Mouse (Mus musculus): ENCODE results near the gene 3425401B19Rik. TPM values are rescaled to one million over a fixed set of nuclear protein-coding genes. Genes with fewer than 3 reads are reported as not detected.

Gene 3425401B19Rik
- polyA plus RNA-seq, 1 experiment from 2014 or later = 0.15 TPM

- H3K4me2 ChIP-seq (ENCODE audit: low read depth, low read length) = no peak overlapping the region
- H3K9ac ChIP-seq (ENCODE audit: low read depth, low read length) = no peak overlapping the region
- no peaks in the 10 kb centered on the region for H3K36me3 ChIP-seq (ENCODE audit: control insufficient read depth, insufficient read depth)
- WGBS (ENCODE audit: insufficient replicate concordance) = 55% methylated on average over 8 of the region's 8 CpGs
- no peak for ATAC-seq (ENCODE audit: low read depth)
- no peak overlapping the region for H3K4me3 ChIP-seq (ENCODE audit: low read depth, low read length)
- no peaks in the 10 kb centered on the region for H3K27me3 ChIP-seq (ENCODE audit: control insufficient read depth, insufficient read depth, low read depth, low read length)
- H3K27ac ChIP-seq (ENCODE audit: low read length) = no peak overlapping the region
- H3K9me3 ChIP-seq (replicated peaks; ENCODE audit: control insufficient read depth, low read length) = no peaks in the 10 kb centered on the region
- no peaks in the 10 kb centered on the region for H3K4me1 ChIP-seq (ENCODE audit: control insufficient read depth, low read depth, low read length)
These were observed 22.8 kb upstream of the 3425401B19Rik start for GRCm38 (mm10) chr14:32707938-32708337.

GRCm38 (mm10) chr14:32700972-32701371 is 15.9 kb upstream of the 3425401B19Rik start:
- no peak overlapping the region for H3K4me3 ChIP-seq (ENCODE audit: low read depth, low read length)
- H3K27ac ChIP-seq (ENCODE audit: low read length) = no peak overlapping the region
- H3K27me3 ChIP-seq (ENCODE audit: control insufficient read depth, insufficient read depth, low read depth, low read length) = no peaks in the 10 kb centered on the region
- no peaks in the 10 kb centered on the region for H3K36me3 ChIP-seq (ENCODE audit: control insufficient read depth, insufficient read depth)
- WGBS (ENCODE audit: insufficient replicate concordance) = 26% methylated on average over 8 of the region's 8 CpGs
- H3K9ac ChIP-seq (ENCODE audit: low read depth, low read length) = no peak overlapping the region
- no peaks in the 10 kb centered on the region for H3K4me1 ChIP-seq (ENCODE audit: control insufficient read depth, low read depth, low read length)
- H3K4me2 ChIP-seq (ENCODE audit: low read depth, low read length) = no peak overlapping the region
- no peaks in the 10 kb centered on the region for H3K9me3 ChIP-seq (replicated peaks; ENCODE audit: control insufficient read depth, low read length)
- ATAC-seq (ENCODE audit: low read depth) = no peak

DNA sequence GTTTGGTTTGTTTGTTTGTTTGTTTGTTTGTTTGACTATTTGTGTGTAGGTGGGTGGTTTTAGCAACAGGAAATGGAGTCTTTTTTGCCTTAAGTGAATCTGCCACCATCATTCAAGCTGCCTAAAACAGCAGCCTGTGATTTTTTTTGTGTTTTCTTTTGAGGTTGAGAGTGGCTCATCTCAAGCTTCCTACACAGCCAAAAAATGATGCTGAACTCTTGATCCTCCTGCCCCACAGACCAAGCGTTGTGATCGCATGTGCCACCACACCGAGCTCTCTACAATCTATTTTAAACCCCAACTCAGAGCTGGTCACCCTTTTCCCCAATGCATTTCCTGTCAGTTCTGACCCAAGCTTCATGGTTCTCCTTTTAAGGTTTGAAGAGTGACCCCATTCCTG is 13.5 kb upstream of the 3425401B19Rik start:
- no peaks in the 10 kb centered on the region for H3K27me3 ChIP-seq (ENCODE audit: control insufficient read depth, insufficient read depth, low read depth, low read length)
- H3K27ac ChIP-seq (ENCODE audit: low read length) = no peak overlapping the region
- no peak overlapping the region for H3K4me2 ChIP-seq (ENCODE audit: low read depth, low read length)
- H3K4me3 ChIP-seq (ENCODE audit: low read depth, low read length) = no peak overlapping the region
- WGBS (ENCODE audit: insufficient replicate concordance) = 30% methylated on average over 3 of the region's 3 CpGs
- no peak for ATAC-seq (ENCODE audit: low read depth)
- no peaks in the 10 kb centered on the region for H3K36me3 ChIP-seq (ENCODE audit: control insufficient read depth, insufficient read depth)
- H3K9me3 ChIP-seq (replicated peaks; ENCODE audit: control insufficient read depth, low read length) = no peaks in the 10 kb centered on the region
- no peaks in the 10 kb centered on the region for H3K4me1 ChIP-seq (ENCODE audit: control insufficient read depth, low read depth, low read length)
- H3K9ac ChIP-seq (ENCODE audit: low read depth, low read length) = no peak overlapping the region

DNA sequence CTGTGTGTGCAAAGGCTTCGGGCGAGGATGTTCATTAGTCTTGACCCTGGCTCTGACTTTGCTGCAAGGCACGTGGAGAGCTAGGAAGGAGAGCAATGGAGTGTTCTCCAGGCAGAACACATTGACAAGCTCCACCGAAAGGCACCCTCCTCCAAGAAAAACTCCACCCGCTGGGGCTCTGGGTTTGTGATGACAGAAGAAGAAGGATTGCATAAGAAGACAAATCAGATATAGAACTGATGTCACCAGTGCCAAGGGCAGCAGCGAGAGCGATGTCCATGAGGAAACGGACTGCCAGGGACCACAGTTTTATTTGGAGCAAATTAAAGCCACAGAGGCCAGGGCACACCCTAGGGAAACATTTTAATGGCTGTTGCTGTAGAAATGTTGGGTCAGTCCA is 12.7 kb upstream of the 3425401B19Rik start:
- Histone ChIP-seq H3K36me3 (ENCODE audit: control insufficient read depth, insufficient read depth) (no peaks in the 10 kb centered on the region), H3K9me3 (replicated peaks; ENCODE audit: control insufficient read depth, low read length) (no peaks in the 10 kb centered on the region), H3K4me2 (ENCODE audit: low read depth, low read length) (no peak overlapping the region), H3K4me1 (ENCODE audit: control insufficient read depth, low read depth, low read length) (no peaks in the 10 kb centered on the region), H3K27me3 (ENCODE audit: control insufficient read depth, insufficient read depth, low read depth, low read length) (no peaks in the 10 kb centered on the region), H3K27ac (ENCODE audit: low read length) (no peak overlapping the region), H3K9ac (ENCODE audit: low read depth, low read length) (no peak overlapping the region), H3K4me3 (ENCODE audit: low read depth, low read length) (no peak overlapping the region)
- ATAC-seq (ENCODE audit: low read depth) = no peak
- WGBS (ENCODE audit: insufficient replicate concordance) = 61% methylated on average over 8 of the region's 8 CpGs

- H3K9me3 ChIP-seq (replicated peaks; ENCODE audit: control insufficient read depth, low read length) = no peaks in the 10 kb centered on the region
- H3K9ac ChIP-seq (ENCODE audit: low read depth, low read length) = no peak overlapping the region
- no peak overlapping the region for H3K4me3 ChIP-seq (ENCODE audit: low read depth, low read length)
- ATAC-seq (ENCODE audit: low read depth) = no peak
- no peaks in the 10 kb centered on the region for H3K27me3 ChIP-seq (ENCODE audit: control insufficient read depth, insufficient read depth, low read depth, low read length)
- no peaks in the 10 kb centered on the region for H3K4me1 ChIP-seq (ENCODE audit: control insufficient read depth, low read depth, low read length)
- H3K4me2 ChIP-seq (ENCODE audit: low read depth, low read length) = no peak overlapping the region
- H3K36me3 ChIP-seq (ENCODE audit: control insufficient read depth, insufficient read depth) = no peaks in the 10 kb centered on the region
- 65% methylated on average over 2 of the region's 2 CpGs for WGBS (ENCODE audit: insufficient replicate concordance)
- H3K27ac ChIP-seq (ENCODE audit: low read length) = no peak overlapping the region
These were observed 11.3 kb upstream of the 3425401B19Rik start for GRCm38 (mm10) chr14:32696344-32696743.

DNA sequence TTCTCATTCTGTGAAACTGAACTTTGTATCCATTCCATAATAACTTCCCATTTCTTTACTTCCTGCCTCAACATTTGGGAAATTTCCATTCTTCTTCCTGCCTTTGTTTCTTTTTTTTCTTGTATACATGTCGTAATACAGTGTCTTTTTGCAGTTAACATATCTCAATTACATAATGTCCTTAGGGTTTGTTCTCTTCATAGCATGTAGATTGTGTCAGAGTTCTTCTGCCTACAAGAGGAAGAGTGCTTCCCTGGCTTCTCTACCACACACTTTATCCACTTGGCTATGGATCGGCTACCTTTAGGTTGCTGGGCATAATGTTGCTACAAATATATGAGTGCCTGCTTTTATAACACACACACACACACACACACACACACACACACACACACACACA is 10.8 kb upstream of the 3425401B19Rik start:
- H3K9me3 ChIP-seq (replicated peaks; ENCODE audit: control insufficient read depth, low read length) = no peaks in the 10 kb centered on the region
- no peak overlapping the region for H3K4me3 ChIP-seq (ENCODE audit: low read depth, low read length)
- H3K9ac ChIP-seq (ENCODE audit: low read depth, low read length) = no peak overlapping the region
- no peaks in the 10 kb centered on the region for H3K27me3 ChIP-seq (ENCODE audit: control insufficient read depth, insufficient read depth, low read depth, low read length)
- no peaks in the 10 kb centered on the region for H3K36me3 ChIP-seq (ENCODE audit: control insufficient read depth, insufficient read depth)
- H3K4me1 ChIP-seq (ENCODE audit: control insufficient read depth, low read depth, low read length) = no peaks in the 10 kb centered on the region
- H3K27ac ChIP-seq (ENCODE audit: low read length) = no peak overlapping the region
- no peak for ATAC-seq (ENCODE audit: low read depth)
- no peak overlapping the region for H3K4me2 ChIP-seq (ENCODE audit: low read depth, low read length)
- WGBS (ENCODE audit: insufficient replicate concordance) = 58% methylated on average over 2 of the region's 2 CpGs

DNA sequence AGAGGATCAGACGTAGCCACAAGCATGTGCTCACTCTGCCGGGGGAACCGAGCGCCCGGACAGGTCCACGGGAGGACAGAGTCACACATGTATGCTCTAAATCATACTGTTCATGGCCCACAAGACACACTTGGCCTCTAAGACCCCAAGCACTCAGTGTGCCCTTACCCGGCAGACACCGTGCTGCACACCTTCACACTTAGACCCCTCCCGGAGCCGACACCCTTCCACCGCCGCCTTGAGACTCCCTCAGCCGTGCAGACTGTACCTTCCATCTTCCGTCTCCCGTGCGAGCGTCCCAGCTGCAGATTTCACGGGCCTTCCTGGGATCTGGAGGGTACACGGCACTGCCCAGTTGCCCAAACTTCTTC is 373 bp downstream of the 3425401B19Rik start:
- Histone ChIP-seq H3K9ac (ENCODE audit: low read depth, low read length) (no peak overlapping the region), H3K4me3 (ENCODE audit: low read depth, low read length) (no peak overlapping the region), H3K9me3 (replicated peaks; ENCODE audit: control insufficient read depth, low read length) (no peaks in the 10 kb centered on the region), H3K36me3 (ENCODE audit: control insufficient read depth, insufficient read depth) (no peaks in the 10 kb centered on the region), H3K4me2 (ENCODE audit: low read depth, low read length) (no peak overlapping the region), H3K27me3 (ENCODE audit: control insufficient read depth, insufficient read depth, low read depth, low read length) (no peaks in the 10 kb centered on the region), H3K4me1 (ENCODE audit: control insufficient read depth, low read depth, low read length) (no peaks in the 10 kb centered on the region), H3K27ac (ENCODE audit: low read length) (no peak overlapping the region)
- WGBS (ENCODE audit: insufficient replicate concordance) = 61% methylated on average over 19 of the region's 19 CpGs
- ATAC-seq (ENCODE audit: low read depth) = no peak

DNA sequence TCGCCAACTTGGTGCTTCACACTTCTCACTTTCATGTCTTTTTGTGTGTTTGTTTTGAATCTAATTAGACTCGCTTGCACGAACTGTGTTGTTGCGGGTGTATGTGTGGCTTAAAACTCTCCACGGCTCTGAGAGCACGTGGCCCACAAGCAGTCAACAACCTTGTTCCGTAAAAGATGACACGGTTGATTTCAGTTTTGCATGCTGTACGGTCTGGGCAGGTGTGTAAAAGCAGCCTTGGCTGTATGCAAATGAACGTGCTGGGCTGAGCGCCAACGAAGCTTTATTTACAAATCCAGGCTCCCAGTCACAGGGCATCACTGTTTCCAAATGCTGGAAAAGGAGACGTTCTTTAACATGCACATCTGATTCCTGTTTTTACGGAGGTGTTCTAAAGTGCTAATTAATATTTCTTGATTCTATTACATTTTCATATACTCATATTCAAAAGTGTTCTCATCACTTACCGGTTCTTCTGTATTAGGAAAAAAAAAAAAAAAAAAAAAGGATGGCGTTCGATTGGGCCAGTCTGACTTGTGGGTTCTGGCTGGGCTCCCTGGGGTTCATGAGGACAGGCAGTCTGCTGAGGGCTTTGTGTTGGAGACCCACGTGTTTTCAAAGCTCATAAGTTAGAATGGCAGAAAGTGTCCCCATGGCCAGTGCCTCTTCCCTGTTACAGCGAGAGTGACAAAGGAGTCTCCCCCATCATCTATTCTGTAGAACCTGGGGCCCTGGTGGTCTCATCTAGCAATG is 935 bp downstream of the 3425401B19Rik start:
- Histone ChIP-seq H3K36me3 (ENCODE audit: control insufficient read depth, insufficient read depth) (no peaks in the 10 kb centered on the region), H3K4me2 (ENCODE audit: low read depth, low read length) (no peak overlapping the region), H3K27me3 (ENCODE audit: control insufficient read depth, insufficient read depth, low read depth, low read length) (no peaks in the 10 kb centered on the region), H3K9me3 (replicated peaks; ENCODE audit: control insufficient read depth, low read length) (no peaks in the 10 kb centered on the region), H3K9ac (ENCODE audit: low read depth, low read length) (no peak overlapping the region), H3K4me3 (ENCODE audit: low read depth, low read length) (no peak overlapping the region), H3K4me1 (ENCODE audit: control insufficient read depth, low read depth, low read length) (no peaks in the 10 kb centered on the region), H3K27ac (ENCODE audit: low read length) (no peak overlapping the region)
- no peak for ATAC-seq (ENCODE audit: low read depth)
- 59% methylated on average over 19 of the region's 19 CpGs for WGBS (ENCODE audit: insufficient replicate concordance)

DNA sequence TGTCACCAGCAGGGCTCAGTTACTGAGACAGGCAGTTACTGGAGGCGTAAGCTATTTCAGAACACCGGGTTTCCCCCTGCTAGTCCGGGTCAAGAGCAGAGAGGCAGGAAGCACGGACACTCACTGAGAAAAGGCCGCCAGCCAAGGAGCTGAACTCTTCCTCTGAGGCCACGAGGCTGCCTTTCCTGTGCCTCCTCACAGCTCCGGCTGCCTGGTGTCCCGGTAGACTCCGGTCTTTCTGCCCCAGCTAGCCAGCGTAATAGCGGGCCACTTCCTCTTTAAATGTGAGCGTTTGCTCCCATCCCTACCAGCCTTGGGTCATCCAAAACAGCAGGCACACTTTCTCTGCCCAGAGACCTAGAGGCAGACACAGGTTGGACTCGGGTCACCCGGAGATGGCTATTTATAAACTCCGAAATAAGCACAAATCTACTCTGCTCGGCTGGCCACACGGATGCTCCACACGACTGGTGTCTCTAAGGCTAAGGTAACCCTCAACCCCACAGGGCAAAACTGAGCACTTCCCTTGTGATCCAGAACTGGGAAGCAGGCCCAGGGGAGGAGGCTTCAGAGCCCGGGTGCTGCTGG is 1.7 kb downstream of the 3425401B19Rik start:
- Histone ChIP-seq H3K36me3 (ENCODE audit: control insufficient read depth, insufficient read depth) (no peaks in the 10 kb centered on the region), H3K9ac (ENCODE audit: low read depth, low read length) (no peak overlapping the region), H3K27ac (ENCODE audit: low read length) (no peak overlapping the region), H3K4me2 (ENCODE audit: low read depth, low read length) (no peak overlapping the region), H3K27me3 (ENCODE audit: control insufficient read depth, insufficient read depth, low read depth, low read length) (no peaks in the 10 kb centered on the region), H3K9me3 (replicated peaks; ENCODE audit: control insufficient read depth, low read length) (no peaks in the 10 kb centered on the region), H3K4me3 (ENCODE audit: low read depth, low read length) (no peak overlapping the region), H3K4me1 (ENCODE audit: control insufficient read depth, low read depth, low read length) (no peaks in the 10 kb centered on the region)
- ATAC-seq (ENCODE audit: low read depth) = no peak
- 23% methylated on average over 19 of the region's 19 CpGs for WGBS (ENCODE audit: insufficient replicate concordance)
